Mouse (Mus musculus) forebrain, embryonic 12.5 days (tissue): ENCODE measurements at regions not wholly inside any gene's neighbourhood (a gene's known extent, or its start where the extent isn't known, plus 50 kb on each side); places are given as distances from the start of the nearest gene placed in this dataset.

Source experiments
- ATAC-seq: fragments of 200-750 bp; cut with Nextera tagmentation; 2 replicates; pipeline ENCODE4 v1.8.0; 2017; ENCODE audit warnings: moderate TSS enrichment; ENCODE audit not compliant: low FRiP score
- H3K27ac ChIP-seq: fragments of 300-500 bp; sonication (generic); 2 replicates; pipeline ENCODE4 v1.5.1; 2016; ENCODE audit warnings: mild to moderate bottlenecking
- H3K27me3 ChIP-seq: fragments of 300-500 bp; sonication (generic); 2 replicates; pipeline ENCODE4 v1.6.1; 2016; ENCODE audit warnings: mild to moderate bottlenecking
- H3K36me3 ChIP-seq: fragments of 300-500 bp; sonication (generic); replicated peaks from 2 replicates; pipeline ENCODE4 v1.6.1; 2016; ENCODE audit warnings: mild to moderate bottlenecking
- H3K4me1 ChIP-seq: fragments of 300-500 bp; sonication (generic); 2 replicates; pipeline ENCODE4 v1.6.1; 2016
- H3K4me2 ChIP-seq: fragments of 300-500 bp; sonication (generic); 2 replicates; pipeline ENCODE4 v1.6.1; 2016; ENCODE audit warnings: mild to moderate bottlenecking, moderate library complexity
- H3K4me3 ChIP-seq: fragments of 300-500 bp; sonication (generic); replicated peaks from 2 replicates; pipeline ENCODE4 v1.5.1; 2016; ENCODE audit warnings: mild to moderate bottlenecking
- H3K9ac ChIP-seq: fragments of 300-500 bp; sonication (generic); 2 replicates; pipeline ENCODE4 v1.6.1; 2016; ENCODE audit warnings: mild to moderate bottlenecking
- H3K9me3 ChIP-seq: fragments of 300-500 bp; sonication (generic); 2 replicates; pipeline ENCODE4 v1.6.1; 2016
- WGBS: fragments of 180-500 bp; shearing (Covaris S2); methylation state at CpG from one replicate; pipeline ENCODE4 v1.1.7; 2016; 5-methylcytosine and 5-hydroxymethylcytosine counted together

GRCm38 (mm10) chr9:67708246-67708960 lies 50.8 kb upstream of the C2cd4b start:
- Histone ChIP-seq H3K4me2 (no peak overlapping the region), H3K27ac (no peak overlapping the region), H3K36me3 (no peaks in the 10 kb centered on the region), H3K4me3 (no peak overlapping the region), H3K4me1 (no peaks in the 10 kb centered on the region), H3K9me3 (no peaks in the 10 kb centered on the region), H3K27me3 (0 out of 2 replicates have a peak, but pooled peaks cover 3% of the 10 kb centered on the region), H3K9ac (no peak overlapping the region)
- ATAC-seq: no peak
- 64% methylated on average over 5 of the region's 5 CpGs for WGBS
